Mouse (Mus musculus): ENCODE measurements around the gene Madcam1.
"Not testable (repeated sequence)": the region's sequence is repeated elsewhere in the genome, so short reads cannot be mapped to it uniquely, and the experiment has no call there.

Madcam1 gene

DNA sequence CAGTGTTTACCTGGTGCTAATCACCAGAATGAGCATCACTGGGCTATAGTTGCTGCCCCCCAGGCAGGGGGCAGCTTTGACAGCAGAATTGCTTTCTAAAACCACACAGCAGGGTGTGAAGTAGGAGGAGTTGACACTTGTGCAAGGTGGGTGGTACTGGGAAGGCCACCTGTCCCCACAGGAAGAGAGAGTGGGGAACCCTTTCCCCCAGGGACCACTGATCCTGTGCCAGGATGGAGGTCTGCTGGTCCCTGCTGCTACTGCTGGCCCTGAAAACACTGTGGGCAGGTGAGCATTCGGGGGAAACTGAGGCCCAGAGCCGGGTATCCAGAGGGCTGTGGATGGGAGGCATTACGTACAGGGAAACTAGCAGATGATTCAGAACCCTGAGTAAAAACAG is 24.8 kb downstream of the Madcam1 start:
- no peak for DNase-seq (ENCODE audit: low read depth)

DNA sequence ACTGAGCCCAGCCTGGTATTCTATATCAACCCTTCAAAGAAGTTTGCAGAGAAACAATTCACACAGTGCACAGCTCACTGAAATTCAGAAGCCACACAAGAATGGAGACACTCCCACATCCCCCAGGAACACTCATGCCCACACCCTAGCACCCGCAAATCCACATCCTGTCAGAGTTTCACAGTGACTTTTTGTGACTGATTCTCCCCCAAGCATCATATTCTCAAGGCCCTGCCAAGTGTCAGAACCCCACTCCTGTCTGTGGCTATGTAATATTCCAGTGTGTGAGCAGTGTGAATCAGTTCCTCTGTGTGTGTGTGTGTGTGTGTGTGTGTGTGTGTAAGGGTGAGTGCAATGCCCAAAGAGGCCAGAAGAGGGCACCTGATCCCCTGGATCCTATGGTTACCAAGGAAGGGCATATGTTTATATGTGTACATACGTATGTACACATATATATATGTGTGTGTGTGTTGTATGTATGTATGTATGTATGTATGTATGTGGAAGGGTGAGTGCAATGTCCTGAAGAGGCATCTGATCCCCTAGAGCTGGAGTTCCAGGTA is 27.7 kb downstream of the Madcam1 start:
- DNase-seq (ENCODE audit: low read depth) = no peak

DNA sequence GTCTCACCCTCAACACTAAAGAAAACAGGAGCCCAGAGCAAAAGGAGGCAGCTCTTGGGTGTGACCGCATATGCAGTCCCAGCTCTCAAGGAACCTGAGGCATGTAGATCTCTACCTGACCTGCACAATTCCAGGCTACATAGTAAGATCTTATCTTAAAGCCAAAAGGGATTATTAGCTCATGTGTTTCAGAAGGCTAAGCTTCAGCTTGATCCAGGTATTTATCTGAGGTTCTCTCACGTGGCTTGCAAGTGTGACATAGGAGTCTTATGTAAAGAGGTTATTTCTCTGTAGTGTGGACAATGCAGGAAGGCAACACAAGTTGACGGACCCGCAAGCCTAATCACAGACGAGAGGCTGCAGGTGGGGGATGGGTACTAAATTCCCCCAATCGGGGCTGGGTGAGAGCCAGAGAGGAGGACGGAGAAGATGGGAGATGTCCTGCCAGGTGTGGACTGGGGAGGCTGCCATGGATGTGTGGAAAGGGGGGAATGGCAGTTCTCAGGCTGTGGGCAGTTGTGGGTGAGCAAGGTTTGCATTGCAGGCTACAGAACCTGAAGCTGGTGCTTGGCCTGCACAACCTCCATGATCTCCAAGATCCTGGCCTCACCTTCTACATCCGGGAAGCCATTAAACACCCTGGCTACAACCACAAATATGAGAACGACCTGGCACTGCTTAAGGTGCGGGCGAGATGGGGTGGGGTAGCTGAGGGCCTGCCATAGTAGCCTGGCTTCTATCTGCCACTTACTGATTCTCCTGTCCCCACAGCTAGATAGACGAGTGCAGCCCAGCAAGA is 29.4 kb downstream of the Madcam1 start:
- no peak for DNase-seq (ENCODE audit: low read depth)

DNA sequence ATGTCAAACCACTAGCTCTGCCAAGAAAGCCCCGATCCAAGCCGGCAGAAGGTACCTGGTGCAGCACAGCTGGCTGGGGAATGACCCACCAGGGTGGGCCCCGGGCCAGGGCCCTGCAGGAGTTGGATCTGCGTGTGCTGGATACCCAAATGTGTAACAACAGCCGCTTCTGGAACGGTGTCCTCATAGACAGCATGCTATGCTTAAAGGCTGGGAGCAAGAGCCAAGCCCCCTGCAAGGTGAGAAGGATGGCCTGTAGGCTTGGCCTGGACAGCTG is 30.0 kb downstream of the Madcam1 start:
- DNase-seq (ENCODE audit: low read depth) = no peak

DNA sequence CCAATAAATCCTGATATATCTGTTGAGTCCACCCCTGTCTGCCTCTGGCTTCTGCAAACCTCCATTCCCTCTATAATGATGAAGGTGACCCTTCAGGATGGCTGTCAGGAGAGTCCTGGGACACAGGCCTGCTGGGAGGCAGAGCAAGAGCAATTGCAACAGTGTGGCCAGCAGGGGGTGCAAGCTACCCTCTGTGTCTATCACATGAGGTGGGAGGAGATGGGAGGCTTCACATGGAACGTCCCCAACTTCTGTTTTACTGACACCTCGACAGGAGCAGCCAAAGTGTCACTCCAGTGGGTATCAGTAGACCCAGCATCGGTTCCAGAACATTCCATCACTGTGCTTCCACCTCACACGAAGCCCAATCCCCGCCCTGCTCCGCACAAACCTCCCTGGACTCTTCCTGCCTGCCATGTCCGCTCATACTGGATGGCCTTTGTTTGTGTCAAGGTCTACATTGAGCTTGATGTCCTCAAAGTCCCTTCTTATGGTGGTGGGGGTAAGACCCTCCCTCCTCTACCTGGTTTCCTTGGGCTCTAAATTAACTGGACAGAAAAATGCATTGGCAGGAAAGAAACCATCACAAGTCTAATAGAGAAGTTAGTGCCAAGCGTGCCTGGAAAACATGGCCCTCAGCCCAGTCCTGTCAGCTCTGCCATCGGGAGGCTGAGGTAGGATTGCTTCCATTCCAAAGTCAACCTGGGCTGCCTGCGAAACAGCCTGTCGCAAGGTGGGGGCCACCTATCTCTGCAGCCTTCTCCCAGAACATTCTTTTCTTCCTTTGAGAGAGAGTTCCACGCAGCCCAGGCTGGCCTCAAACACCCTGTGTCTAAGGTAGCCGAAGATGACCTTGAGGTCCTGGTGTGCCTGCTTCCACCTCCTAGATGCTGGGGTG is 31.1 kb downstream of the Madcam1 start:
- peak; percentile 76 for DNase-seq (ENCODE audit: low read depth)

DNA sequence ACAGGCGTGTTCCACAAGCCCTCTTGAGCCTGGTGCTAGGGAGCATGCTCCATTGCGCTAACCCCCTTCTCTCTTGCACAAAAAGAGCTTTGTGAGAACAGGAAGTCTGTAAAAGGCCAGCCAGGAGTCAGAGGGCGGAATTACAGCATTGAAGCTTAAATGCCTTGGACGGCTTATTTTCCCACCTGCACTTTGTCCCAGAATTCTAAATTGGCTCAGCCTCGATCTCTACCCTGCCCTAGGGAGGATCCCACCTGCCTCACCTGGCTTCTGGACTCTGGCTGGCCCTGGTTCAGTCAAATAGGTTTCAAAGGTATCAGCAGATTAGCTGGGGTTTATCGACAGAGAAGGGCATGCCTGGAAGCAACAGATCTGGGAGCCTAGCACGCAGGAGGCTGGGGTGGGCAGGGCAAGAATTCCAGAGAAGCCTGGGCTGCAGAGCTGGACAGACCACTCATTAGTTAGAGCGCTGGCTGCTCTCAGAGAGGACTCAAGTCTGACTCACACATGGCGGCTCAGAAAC is 31.8 kb downstream of the Madcam1 start:
- DNase-seq (ENCODE audit: low read depth) = peak; percentile 81

DNA sequence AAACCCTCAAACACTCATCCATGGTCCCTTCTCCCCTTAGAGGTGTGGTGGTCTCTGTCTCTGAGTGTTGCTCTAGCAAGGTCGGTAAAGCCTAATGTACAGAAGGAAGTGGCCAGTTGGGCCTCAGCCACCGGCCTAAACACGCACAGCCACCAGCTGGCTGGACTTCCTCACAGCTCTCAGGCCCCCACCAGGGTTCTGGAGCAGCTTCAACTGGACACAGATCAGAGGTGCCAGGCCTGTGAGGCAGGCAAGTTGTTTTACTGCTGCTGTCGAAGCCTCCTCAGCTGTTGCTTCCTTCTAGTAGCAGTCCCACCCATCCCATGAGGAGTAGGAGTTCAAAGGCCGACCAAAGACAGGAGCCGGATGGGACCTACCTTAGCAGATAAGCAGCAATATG is 33.6 kb downstream of the Madcam1 start:
- no peak for DNase-seq (ENCODE audit: low read depth)

DNA sequence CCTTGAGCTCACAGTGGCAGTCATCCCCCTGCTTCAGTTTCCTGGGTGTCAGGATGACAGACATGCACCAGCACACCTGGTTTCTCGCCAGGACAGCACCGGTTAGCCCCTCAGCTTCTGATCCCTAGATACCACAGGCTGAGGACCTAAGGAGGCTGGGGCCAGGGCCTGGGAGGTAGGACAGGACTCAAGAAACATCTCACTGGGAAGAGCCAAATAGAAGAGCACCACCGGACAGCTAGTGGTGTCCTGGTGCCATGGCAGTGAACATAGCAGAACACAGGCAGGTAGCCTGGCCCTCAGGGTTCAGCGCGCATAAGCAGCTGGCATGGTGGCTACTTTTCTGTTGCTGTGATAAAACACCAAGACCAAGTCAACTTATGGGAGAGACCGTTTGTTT is 34.1 kb downstream of the Madcam1 start:
- DNase-seq (ENCODE audit: low read depth) = no peak

DNA sequence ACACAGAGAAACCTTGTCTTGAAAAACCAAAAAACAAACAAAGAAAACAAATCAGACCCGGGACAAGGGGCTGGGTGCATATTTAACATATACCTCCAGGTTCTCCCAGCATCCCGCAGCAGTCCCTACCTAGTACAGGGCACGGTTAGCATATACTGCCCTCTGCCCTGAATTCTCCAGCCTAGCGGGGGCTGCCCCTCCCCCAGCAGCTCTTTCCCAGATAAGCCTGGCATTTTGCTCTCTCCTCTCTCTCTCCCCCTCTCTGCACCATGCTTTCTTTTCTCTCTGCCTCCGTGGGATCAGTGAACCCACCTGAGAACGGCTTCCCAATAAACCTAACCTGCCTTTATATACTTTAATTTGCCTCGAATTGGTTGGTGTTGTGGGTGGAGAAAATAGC is 36.3 kb downstream of the Madcam1 start:
- DNase-seq (ENCODE audit: low read depth) = no peak

DNA sequence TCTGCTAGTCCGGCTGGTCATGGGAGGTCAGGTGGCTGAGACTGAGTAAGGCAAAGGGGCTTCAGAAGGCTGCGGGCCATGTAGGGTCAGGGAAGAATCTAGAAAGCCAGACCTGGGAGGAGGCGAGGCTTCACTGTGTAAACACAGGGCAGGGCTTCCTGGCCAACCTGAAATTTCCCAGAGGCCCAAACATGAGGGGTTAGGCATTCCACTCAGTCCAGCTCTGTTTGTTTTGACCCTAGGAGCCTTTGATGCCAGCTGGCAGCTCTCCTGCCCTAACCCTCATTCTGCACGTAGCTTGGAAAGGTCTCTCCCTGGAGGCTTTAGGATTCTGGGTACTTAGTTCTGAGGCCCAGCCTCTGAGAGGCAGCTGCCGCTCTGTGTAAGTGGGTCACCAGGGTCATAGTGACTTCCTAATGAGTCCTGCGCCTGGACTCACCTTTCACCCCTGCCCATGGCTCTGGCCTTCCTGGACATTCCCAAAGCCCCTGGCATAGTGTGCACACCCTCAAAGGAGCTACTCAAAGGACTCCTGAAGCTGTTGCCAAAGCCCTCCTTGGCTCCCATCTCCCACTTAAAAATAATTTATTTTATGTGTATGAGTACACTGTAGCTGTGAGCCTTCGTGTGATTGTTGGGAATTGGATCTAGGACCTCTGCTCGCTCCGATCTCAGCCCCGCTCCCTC is 37.2 kb downstream of the Madcam1 start:
- DNase-seq (ENCODE audit: low read depth) = peak; percentile 84

DNA sequence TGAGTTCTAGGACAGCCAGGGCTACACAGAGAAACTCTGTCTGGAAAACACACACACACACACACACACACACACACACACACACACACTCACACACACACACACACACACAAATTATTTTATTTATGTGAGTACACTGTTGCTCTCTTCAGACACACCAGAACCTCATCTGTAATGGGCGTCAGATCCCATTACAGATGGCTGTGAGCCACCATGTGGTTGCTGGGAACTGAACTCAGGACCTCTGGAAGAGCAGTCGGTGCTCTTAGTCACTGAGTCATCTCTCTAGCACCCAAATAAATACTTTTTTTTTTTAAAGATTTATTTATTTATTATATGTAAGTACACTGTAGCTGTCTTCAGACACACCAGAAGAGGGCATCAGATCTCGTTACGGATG is 38.6 kb downstream of the Madcam1 start:
- DNase-seq (ENCODE audit: low read depth) = not testable (repeated sequence)

DNA sequence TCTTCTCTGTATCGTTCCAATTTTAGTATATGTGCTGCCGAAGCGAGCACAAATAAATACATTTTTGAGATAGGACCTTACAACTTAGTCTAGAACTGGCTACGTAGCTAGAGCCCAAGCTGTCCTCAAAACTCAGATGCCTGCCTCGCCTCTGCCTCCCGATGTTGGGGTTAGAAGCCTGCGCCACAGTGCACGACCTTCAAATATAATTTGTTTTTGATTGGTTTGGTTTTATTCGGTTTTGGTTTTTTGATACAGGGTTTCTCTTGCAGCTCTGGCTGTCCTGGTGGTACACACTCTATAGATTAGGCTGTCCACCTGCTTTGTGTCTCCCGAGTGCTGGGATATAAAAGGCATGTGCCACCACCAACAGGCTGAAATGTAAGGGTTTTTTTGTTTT is 39.2 kb downstream of the Madcam1 start:
- DNase-seq (ENCODE audit: low read depth) = no peak

DNA sequence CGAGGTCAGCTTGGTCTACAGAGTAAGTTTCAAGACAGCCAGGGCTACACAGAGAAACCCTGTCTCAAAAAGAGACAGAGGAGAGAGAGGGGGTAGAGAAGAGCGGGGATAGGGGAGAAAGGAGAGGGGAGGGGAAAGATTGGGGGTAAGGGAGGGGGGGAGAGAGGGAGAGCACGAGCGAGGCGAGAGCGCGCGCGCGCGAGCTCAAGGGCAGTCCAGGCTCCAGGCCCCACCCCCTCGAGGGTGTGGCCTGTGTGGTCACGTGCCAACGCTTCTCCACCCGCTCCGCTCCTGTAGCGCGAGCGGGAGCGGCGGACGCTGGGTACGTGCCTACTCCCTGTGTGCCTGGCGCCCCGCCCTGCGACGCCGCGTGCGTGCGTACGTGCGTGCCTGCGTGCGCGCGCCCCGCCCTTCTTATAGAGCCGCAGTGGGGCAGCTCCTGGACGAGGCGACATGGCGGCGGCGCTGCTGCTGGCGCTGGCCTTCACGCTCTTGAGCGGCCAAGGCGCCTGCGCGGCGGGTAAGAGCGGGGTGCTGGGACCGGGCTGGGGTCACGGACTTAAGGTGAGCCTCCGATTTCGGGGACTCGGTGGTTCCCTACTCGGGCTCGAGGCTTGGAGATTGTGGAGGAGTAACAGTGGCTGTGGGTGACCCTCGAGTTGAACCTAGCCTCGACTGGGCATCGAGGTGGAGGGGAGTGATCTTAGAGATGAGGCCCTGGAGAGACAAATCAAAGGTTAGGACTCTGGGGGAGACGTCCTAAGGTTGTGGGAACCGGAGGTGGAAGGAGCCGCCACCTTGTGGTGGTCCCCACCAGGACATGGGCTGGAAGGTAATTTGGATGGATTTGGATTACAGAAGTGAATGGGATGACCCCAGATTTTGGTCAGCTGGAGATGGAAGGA is 40.0 kb downstream of the Madcam1 start, which contains the start of gene Bsg:
Gene Bsg, plus strand, starts transcription at position 427 of the 905 bp plus-strand sequence.
- peak; percentile 96 for DNase-seq (ENCODE audit: low read depth)

DNA sequence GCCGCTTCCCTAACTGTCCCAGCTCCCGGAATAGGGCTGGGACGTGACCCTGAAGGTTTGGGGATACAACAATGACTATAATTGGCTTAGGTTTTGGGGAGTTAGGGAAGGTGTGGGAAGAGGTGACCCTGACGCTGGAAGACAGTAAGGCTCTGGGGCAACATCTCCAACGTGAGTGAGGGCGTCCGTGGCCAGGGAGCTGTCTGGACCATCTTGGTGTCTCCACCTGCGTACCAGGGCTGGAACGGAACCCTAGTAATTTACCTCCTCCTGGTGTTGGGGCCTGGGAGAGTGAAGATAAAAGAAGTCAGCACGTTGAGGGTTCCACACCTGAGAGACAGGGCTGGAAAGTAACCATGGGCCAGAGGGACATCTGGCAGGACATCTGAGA is 40.6 kb downstream of the Madcam1 start:
- DNase-seq (ENCODE audit: low read depth) = no peak

DNA sequence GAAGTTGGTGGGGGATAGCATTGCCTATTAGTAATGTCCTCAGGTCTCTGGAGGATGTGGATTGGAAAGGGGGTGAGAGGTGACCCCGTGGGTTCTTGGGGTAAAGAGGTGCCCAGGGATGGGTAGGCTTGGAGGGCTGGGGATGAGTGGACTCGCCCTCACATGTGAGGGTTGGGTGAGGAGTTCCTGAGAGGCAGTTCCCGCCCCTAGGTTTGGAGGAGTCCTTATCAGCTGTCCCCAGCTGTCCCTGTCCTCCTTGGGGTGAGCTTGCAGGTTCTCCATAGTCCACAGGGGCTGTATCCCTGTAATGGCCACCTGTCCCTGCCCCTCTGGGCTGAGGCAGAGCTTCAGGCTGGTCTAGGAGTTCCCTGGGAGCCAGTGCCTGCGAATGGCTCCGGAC is 41.6 kb downstream of the Madcam1 start:
- DNase-seq (ENCODE audit: low read depth) = no peak

DNA sequence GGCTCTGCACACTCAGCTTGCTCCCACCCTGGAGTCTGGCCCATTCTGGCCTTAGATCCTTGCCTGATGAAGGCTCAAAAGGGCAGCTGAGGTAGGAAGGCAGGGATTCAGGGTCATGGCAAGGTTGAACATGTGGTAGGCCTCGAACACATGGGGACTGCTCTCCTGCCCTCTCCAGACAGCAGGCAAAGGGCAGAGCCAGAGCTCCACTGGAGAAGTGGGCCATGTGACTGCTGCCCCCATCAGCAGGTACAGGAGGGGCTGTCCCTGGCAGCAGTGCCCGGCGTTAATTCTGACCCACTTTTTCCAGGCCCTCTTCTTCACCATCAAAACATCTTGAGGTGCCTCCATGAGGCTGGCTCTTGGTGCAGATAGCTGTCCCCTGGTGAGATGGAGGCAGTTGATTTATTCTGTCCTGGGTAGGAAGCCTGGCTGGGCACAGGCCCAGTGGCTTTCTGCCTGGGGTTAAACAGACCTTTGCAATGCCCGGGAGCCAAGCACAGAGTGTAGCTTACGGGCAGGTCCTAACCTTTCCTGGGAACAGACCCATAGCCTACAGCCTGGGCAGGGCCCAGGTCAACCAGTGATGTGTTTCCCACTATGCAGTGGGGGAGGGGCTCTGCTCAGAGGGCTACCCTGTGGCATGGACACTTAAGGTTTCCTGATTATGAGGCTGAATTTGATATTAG is 42.2 kb downstream of the Madcam1 start:
- no peak for DNase-seq (ENCODE audit: low read depth)

DNA sequence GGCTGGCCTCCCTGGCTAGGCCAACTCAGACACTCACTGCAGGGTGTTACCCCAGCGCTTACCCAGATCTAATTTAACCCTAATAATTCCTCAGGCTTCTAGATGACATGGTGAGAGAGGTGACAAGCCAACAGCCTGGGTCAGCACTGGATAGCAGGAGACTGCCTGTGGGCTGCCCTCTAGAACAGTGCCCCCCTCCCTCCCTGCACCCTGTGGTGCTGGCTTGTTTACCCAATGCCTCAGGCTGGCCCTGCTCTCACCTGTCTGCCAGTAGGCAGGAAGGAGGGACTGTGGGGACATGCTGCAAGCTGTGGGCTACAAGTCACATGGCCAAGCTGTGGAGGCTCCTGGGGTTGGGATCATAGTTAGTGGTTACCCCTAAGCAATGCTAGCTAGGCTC is 42.8 kb downstream of the Madcam1 start:
- DNase-seq (ENCODE audit: low read depth) = no peak

DNA sequence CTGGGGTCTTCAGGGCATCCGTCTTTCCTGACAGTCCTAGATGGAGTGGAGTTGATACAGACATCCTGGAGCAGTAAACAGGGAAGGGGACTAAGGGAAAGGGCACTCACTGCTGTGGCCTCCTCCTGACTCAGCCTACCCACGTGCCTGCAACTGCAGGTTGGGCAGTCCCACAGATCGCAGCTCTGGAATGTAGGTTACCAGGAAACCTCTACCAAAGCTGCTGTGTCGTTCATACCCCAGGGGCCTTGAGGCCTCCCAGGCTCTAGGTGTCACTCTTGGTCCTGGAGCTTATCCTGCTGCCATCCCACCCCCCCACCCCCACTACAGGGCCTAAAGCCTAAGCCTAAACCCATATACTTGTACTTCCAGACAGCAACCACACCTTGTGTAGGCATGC is 43.4 kb downstream of the Madcam1 start:
- no peak for DNase-seq (ENCODE audit: low read depth)

DNA sequence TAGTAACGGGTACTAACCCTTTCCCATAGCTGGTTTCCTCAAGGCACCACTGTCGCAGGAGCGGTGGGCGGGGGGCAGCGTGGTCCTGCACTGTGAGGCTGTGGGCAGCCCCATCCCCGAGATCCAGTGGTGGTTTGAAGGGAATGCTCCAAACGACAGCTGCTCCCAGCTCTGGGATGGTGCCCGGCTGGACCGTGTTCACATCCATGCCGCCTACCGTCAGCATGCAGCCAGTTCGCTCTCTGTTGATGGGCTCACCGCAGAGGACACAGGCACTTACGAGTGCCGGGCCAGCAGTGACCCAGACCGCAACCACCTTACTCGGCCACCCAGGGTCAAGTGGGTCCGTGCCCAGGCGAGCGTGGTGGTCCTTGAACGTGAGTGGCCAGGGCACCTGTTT is 44.3 kb downstream of the Madcam1 start:
- no peak for DNase-seq (ENCODE audit: low read depth)

DNA sequence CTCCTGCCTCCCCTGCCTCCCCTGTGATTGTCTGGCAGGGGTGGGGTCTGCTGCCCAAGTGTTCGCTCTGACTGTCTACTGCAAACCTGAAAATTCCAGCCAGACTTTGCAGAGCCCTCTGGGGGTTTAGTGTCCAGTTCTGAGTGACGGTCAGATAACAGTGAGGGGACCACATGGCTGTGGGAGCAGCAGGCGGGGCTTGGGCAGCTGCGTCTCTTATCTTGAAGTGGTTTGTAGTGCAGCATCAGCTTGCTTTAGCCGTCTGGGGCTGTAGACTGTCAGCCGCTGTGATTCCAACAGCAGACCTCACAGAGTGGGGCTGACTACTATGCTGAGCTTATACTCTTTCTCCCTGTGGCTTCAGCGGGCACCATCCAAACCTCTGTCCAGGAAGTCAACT is 44.9 kb downstream of the Madcam1 start:
- no peak for DNase-seq (ENCODE audit: low read depth)

DNA sequence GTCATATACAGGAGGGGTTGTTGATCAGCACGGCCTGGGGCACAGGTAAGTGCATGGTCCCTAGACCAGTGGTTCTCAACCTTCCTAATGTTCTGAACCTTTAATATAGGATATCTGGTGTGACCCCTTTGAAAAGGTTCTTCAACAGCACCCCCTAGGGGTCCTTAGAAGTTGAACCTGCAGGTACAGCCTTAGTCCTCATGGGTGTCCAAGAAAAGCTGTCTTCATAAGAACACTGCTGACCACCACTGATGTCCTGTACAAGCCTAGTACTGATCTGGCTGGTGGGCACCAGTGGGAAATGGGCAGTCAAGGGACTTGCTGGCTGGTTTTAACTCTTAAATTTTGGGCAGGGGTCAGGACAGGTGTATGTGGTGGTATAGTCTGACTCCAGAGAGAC is 47.7 kb downstream of the Madcam1 start:
- DNase-seq (ENCODE audit: low read depth) = no peak
